Mouse (Mus musculus): ENCODE results near the gene Coch. TPM values are rescaled to one million over a fixed set of nuclear protein-coding genes. Genes with fewer than 3 reads are reported as not detected.
"Not testable (repeated sequence)": the region's sequence is repeated elsewhere in the genome, so short reads cannot be mapped to it uniquely, and the experiment has no call there.

Coch gene
- polyA plus RNA-seq, 1 experiment from 2014 or later, result 4.1 TPM

DNA sequence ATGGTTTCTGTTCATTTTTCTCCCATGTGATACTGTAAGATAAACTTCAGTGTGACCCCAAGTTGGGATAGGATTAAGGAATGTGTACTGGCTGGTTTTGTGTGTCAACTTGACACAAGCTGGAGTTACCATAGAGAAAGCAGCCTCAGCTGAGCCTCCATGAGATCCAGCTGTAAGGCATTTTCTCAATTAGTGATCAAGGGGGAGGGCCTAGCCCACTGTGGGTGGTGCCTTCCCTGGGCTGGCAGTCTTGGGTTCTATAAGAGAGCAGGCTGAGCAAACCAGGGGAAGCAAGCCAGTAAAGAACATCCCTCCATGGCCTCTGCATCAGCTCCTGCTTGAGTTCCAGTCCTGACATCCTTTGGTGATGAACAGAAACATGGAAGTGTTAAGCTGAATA, 56.3 kb downstream of the Coch start:
- H3K4me3 ChIP-seq; H3K27ac ChIP-seq; H3K9me3 ChIP-seq; H3K27me3 ChIP-seq; H3K9ac ChIP-seq; H3K4me2 ChIP-seq (replicated peaks); H3K4me1 ChIP-seq; ATAC-seq (ENCODE audit: insufficient number of reproducible peaks, insufficient read depth, low FRiP score, low TSS enrichment): not testable (repeated sequence)
- H3K36me3 ChIP-seq, result peaks cover 21% of the 10 kb centered on the region; the same call in 1 of the 2 replicates

Other genes with a start within 250 kb of the Coch start
- 39.1 and 42.8 TPM in 2 replicates for gene G2e3, start 245.3 kb upstream of the Coch start, polyA plus RNA-seq (2016; fragmentation: Nextera tagmentation; extraction: Ambion mirVana)
- 84.5 and 85.7 TPM in 2 replicates for gene Scfd1, start 215.8 kb upstream of the Coch start, polyA plus RNA-seq (2016; fragmentation: Nextera tagmentation; extraction: Ambion mirVana)
- 34.7 and 38.1 TPM in 2 replicates for gene Ap4s1, start 97.7 kb downstream of the Coch start, polyA plus RNA-seq (2016; fragmentation: Nextera tagmentation; extraction: Ambion mirVana)
- 66.5 and 68.4 TPM in 2 replicates for gene Strn3, start 98.6 kb downstream of the Coch start, polyA plus RNA-seq (2016; fragmentation: Nextera tagmentation; extraction: Ambion mirVana)
- gene Hectd1, start 236.2 kb downstream of the Coch start, polyA plus RNA-seq (2016; fragmentation: Nextera tagmentation; extraction: Ambion mirVana), result 43.1 and 44.6 TPM in 2 replicates

Data from embryonic facial prominence, embryonic 12.5 days (tissue).